Mouse (Mus musculus): Measurements from ENCODE around the gene Cetn4. TPM values are rescaled to one million over a fixed set of nuclear protein-coding genes. Genes with fewer than 3 reads are reported as not detected.

The Cetn4 gene
- total and polyA plus RNA-seq, 3 experiments, result 0.57 to 0.70 (median 0.63) TPM

- Histone ChIP-seq H3K9ac (ENCODE audit: low read depth, low read length) (no peak overlapping the region), H3K4me1 (ENCODE audit: control insufficient read depth, insufficient read depth, low read length) (no peaks in the 10 kb centered on the region), H3K27me3 (ENCODE audit: control insufficient read depth, insufficient read depth, low read length) (no peaks in the 10 kb centered on the region), H3K27ac (no peak overlapping the region), H3K36me3 (ENCODE audit: control insufficient read depth, insufficient read depth, low read length) (no peaks in the 10 kb centered on the region), H3K4me3 (no peak overlapping the region), H3K79me2 (replicated peaks; ENCODE audit: control insufficient read depth, insufficient read depth, low read length) (no peaks in the 10 kb centered on the region; the same call in 1 of the 2 replicates)
- no peak for DNase-seq
- no peak for TF ChIP-seq POLR2A (IDR thresholded peaks at IDR 0.05; ENCODE audit: insufficient read depth, low read depth, low read length)
- no peak for TF ChIP-seq CTCF (IDR thresholded peaks at IDR 0.05)
- TF ChIP-seq EP300 (IDR thresholded peaks at IDR 0.05; ENCODE audit: insufficient read depth, low read depth, low read length), result no peak
- WGBS, result 62% methylated on average over 2 of the region's 2 CpGs
- intact Hi-C loops (cut with DNase I), result no loop called here
Observed at GRCm38 (mm10) chr3:37292654-37293053, 19.9 kb downstream of the Cetn4 start.

GRCm38 (mm10) chr3:37291929-37292328 lies 20.6 kb downstream of the Cetn4 start:
- no peak for DNase-seq
- Histone ChIP-seq H3K36me3 (ENCODE audit: control insufficient read depth, insufficient read depth, low read length) (no peaks in the 10 kb centered on the region), H3K27me3 (ENCODE audit: control insufficient read depth, insufficient read depth, low read length) (no peaks in the 10 kb centered on the region), H3K4me3 (no peak overlapping the region), H3K9ac (ENCODE audit: low read depth, low read length) (no peak overlapping the region), H3K27ac (no peak overlapping the region), H3K4me1 (ENCODE audit: control insufficient read depth, insufficient read depth, low read length) (no peaks in the 10 kb centered on the region), H3K79me2 (replicated peaks; ENCODE audit: control insufficient read depth, insufficient read depth, low read length) (no peaks in the 10 kb centered on the region)
- WGBS, result 89% methylated on average over 2 of the region's 2 CpGs
- intact Hi-C loops (cut with DNase I), result no loop called here
- TF ChIP-seq EP300 (IDR thresholded peaks at IDR 0.05; ENCODE audit: insufficient read depth, low read depth, low read length), result no peak
- TF ChIP-seq CTCF (IDR thresholded peaks at IDR 0.05), result no peak
- TF ChIP-seq POLR2A (IDR thresholded peaks at IDR 0.05; ENCODE audit: insufficient read depth, low read depth, low read length), result no peak

GRCm38 (mm10) chr3:37290881-37291541 lies 21.5 kb downstream of the Cetn4 start:
- H3K36me3 ChIP-seq (ENCODE audit: control insufficient read depth, insufficient read depth, low read length), result no peaks in the 10 kb centered on the region
- 68% methylated on average over 7 of the region's 7 CpGs for WGBS
- no peaks in the 10 kb centered on the region for H3K79me2 ChIP-seq (replicated peaks; ENCODE audit: control insufficient read depth, insufficient read depth, low read length)
- no peaks in the 10 kb centered on the region for H3K4me1 ChIP-seq (ENCODE audit: control insufficient read depth, insufficient read depth, low read length)
- DNase-seq, result no peak
- H3K27me3 ChIP-seq (ENCODE audit: control insufficient read depth, insufficient read depth, low read length), result no peaks in the 10 kb centered on the region
- intact Hi-C loops (cut with DNase I), result no loop called here
- no peak overlapping the region for H3K27ac ChIP-seq
- H3K4me3 ChIP-seq, result no peak overlapping the region
- no peak overlapping the region for H3K9ac ChIP-seq (ENCODE audit: low read depth, low read length)
- TF ChIP-seq EP300 (IDR thresholded peaks at IDR 0.05; ENCODE audit: insufficient read depth, low read depth, low read length) (no peak), POLR2A (IDR thresholded peaks at IDR 0.05; ENCODE audit: insufficient read depth, low read depth, low read length) (no peak), CTCF (IDR thresholded peaks at IDR 0.05) (no peak)

- no peak for TF ChIP-seq POLR2A (IDR thresholded peaks at IDR 0.05; ENCODE audit: insufficient read depth, low read depth, low read length)
- no peak for TF ChIP-seq CTCF (IDR thresholded peaks at IDR 0.05)
- no peak for TF ChIP-seq EP300 (IDR thresholded peaks at IDR 0.05; ENCODE audit: insufficient read depth, low read depth, low read length)
- Histone ChIP-seq H3K4me3 (no peak overlapping the region), H3K27me3 (ENCODE audit: control insufficient read depth, insufficient read depth, low read length) (no peaks in the 10 kb centered on the region), H3K79me2 (replicated peaks; ENCODE audit: control insufficient read depth, insufficient read depth, low read length) (no peaks in the 10 kb centered on the region), H3K27ac (no peak overlapping the region), H3K4me1 (ENCODE audit: control insufficient read depth, insufficient read depth, low read length) (no peaks in the 10 kb centered on the region), H3K36me3 (ENCODE audit: control insufficient read depth, insufficient read depth, low read length) (no peaks in the 10 kb centered on the region), H3K9ac (ENCODE audit: low read depth, low read length) (no peak overlapping the region)
- intact Hi-C loops (cut with DNase I), result no loop called here
- 84% methylated on average over 2 of the region's 2 CpGs for WGBS
- DNase-seq, result no peak
Observed at GRCm38 (mm10) chr3:37289237-37289636, 23.3 kb downstream of the Cetn4 start.

GRCm38 (mm10) chr3:37283234-37283633 lies 29.3 kb downstream of the Cetn4 start:
- no peak overlapping the region for H3K4me3 ChIP-seq
- no peaks in the 10 kb centered on the region for H3K36me3 ChIP-seq (ENCODE audit: control insufficient read depth, insufficient read depth, low read length)
- H3K9ac ChIP-seq (ENCODE audit: low read depth, low read length), result no peak overlapping the region
- no peak for DNase-seq
- WGBS, result 86% methylated on average over 4 of the region's 4 CpGs
- H3K79me2 ChIP-seq (replicated peaks; ENCODE audit: control insufficient read depth, insufficient read depth, low read length), result no peaks in the 10 kb centered on the region
- no peak for TF ChIP-seq EP300 (IDR thresholded peaks at IDR 0.05; ENCODE audit: insufficient read depth, low read depth, low read length)
- intact Hi-C loops (cut with DNase I), result no loop called here
- H3K27ac ChIP-seq, result no peak overlapping the region
- H3K27me3 ChIP-seq (ENCODE audit: control insufficient read depth, insufficient read depth, low read length), result no peaks in the 10 kb centered on the region
- no peaks in the 10 kb centered on the region for H3K4me1 ChIP-seq (ENCODE audit: control insufficient read depth, insufficient read depth, low read length)

GRCm38 (mm10) chr3:37282299-37282922 lies 30.1 kb downstream of the Cetn4 start:
- no peak for TF ChIP-seq CTCF (IDR thresholded peaks at IDR 0.05)
- no peak for TF ChIP-seq POLR2A (IDR thresholded peaks at IDR 0.05; ENCODE audit: insufficient read depth, low read depth, low read length)
- TF ChIP-seq EP300 (IDR thresholded peaks at IDR 0.05; ENCODE audit: insufficient read depth, low read depth, low read length), result no peak
- intact Hi-C loops (cut with DNase I), result no loop called here
- Histone ChIP-seq H3K79me2 (replicated peaks; ENCODE audit: control insufficient read depth, insufficient read depth, low read length) (no peaks in the 10 kb centered on the region), H3K27me3 (ENCODE audit: control insufficient read depth, insufficient read depth, low read length) (no peaks in the 10 kb centered on the region), H3K4me1 (ENCODE audit: control insufficient read depth, insufficient read depth, low read length) (no peaks in the 10 kb centered on the region), H3K9ac (ENCODE audit: low read depth, low read length) (no peak overlapping the region), H3K27ac (no peak overlapping the region), H3K4me3 (no peak overlapping the region), H3K36me3 (ENCODE audit: control insufficient read depth, insufficient read depth, low read length) (no peaks in the 10 kb centered on the region)
- no peak for DNase-seq
- 87% methylated on average over 11 of the region's 11 CpGs for WGBS

Data from heart, adult 2 months (tissue).